8 mouse cellular contexts compared by ENCODE assay signal in the genomic region with DNA sequence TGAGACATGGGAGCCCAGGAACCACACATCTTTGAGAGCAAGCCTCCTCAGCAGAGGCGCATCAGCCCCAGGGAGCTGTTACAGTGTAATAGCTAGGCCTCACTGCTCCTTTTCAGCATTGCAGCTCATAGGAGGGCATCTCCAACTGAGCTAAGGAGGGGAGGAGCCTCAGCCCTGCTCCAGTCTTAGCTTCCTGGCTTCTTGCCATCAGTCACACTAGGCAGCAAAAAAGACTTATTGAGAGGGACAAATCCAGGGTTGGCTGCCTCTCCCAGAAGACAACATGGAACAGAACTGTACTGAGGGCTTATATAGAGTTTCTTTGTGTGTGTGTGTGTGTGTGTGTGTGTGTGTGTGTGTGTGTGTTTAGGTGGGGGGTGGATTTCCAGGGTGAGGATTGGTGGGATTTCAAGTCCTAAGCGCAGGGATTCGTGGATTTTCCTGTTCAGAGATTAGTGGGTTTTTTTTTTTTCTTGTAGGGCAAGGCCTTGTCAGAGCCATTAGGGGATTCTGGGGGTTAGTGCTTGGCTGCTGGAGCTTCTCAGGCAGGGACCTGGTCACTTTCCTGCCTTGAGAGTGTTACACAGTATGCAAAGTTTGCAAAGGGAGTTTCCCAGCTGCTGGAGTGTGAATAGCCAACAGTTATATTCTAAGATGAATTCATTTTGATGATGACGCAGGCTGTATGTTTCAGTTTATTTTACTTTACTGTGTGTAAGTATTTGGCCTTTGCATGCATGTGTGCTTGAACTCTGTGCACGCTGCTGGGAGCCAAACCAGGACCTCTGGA. TPM values are rescaled to one million over a fixed set of nuclear protein-coding genes. Genes with fewer than 3 reads are reported as not detected.
DNase-seq lines count a peak whose midpoint lies in the region; ATAC-seq and TF ChIP-seq lines count a peak whose summit lies in the region.

No protein-coding gene starts in this region.

- peaks cover 47% of the 10 kb centered on the region for H3K79me2 ChIP-seq in CH12.LX (replicated peaks; ENCODE audit: control insufficient read depth, extremely low read depth, insufficient read depth, poor library complexity, severe bottlenecking)

- H3K9me3 ChIP-seq in CH12.LX (replicated peaks; ENCODE audit: low read length), result peaks cover 8% of the 10 kb centered on the region
- H3K9me3 ChIP-seq in midbrain, embryonic 13.5 days, result peaks cover 15% of the 10 kb centered on the region

- peak overlapping the region; percentile 19 for H3K4me2 ChIP-seq in CH12.LX (ENCODE audit: insufficient read depth, low read depth, poor library complexity, severe bottlenecking)
- no peak overlapping the region for H3K4me2 ChIP-seq in midbrain, embryonic 13.5 days (replicated peaks)

- peaks cover 0 to 15% of the 10 kb centered on the region in 2 experiments for H3K36me3 ChIP-seq in CH12.LX (replicated peaks in 1 of 2; ENCODE audit: control insufficient read depth in 1 of 2, insufficient read depth in 1 of 2, low read length in 1 of 2)
- H3K36me3 ChIP-seq in midbrain, embryonic 13.5 days, result peaks cover 14% of the 10 kb centered on the region

- ATAC-seq in common myeloid progenitor, adult 5-6 weeks (replicated peaks; ENCODE audit: low read depth, poor library complexity, severe bottlenecking), result peak; percentile 39; the same call in 1 of the 2 replicates
- ATAC-seq in midbrain, embryonic 13.5 days, result peak; percentile 89

- in situ Hi-C loops in CH12.LX (cut with MboI; ENCODE audit: low pct_ligation_motif_present, low pct_unique_long_range_greater_than_20kb, low sequenced_read_pairs), result no loop called here

- H3K27me3 ChIP-seq in CH12.LX (replicated peaks), result no peaks in the 10 kb centered on the region
- no peaks in the 10 kb centered on the region for H3K27me3 ChIP-seq in midbrain, embryonic 13.5 days

- peaks cover 4 to 17% of the 10 kb centered on the region in 2 experiments for H3K4me1 ChIP-seq in CH12.LX (ENCODE audit: control insufficient read depth in 1 of 2, insufficient read depth in 2 of 2)
- peaks cover 8% of the 10 kb centered on the region; the same call in 1 of the 2 replicates for H3K4me1 ChIP-seq in midbrain, embryonic 13.5 days (replicated peaks)

- DNase-seq in gastrocnemius, adult 18-20 months (ENCODE audit: low spot score), result peak; percentile 21
- no peak for DNase-seq in gastrocnemius, postnatal 36 days
- DNase-seq in CH12.LX (ENCODE audit: extremely low read depth), result peak; percentile 82
- DNase-seq in heart, postnatal 10 days, result peak; percentile 61 to 62
- peak; percentile 22 to 35 for DNase-seq in layer of hippocampus, adult 2 months (ENCODE audit: low spot score in 2 of 2)
- peak; percentile 37 for DNase-seq in testis, postnatal 14 days (ENCODE audit: low spot score)

- dilution Hi-C loops in CH12.LX (cut with MboI; ENCODE audit: extremely low pct_ligation_motif_present, extremely low pct_unique_long_range_greater_than_20kb, low sequenced_read_pairs), result no loop called here

- peak overlapping the region; percentile 7; the same call in 1 of the 2 replicates for H3K9ac ChIP-seq in CH12.LX (ENCODE audit: insufficient read depth, low read depth)
- no peak overlapping the region for H3K9ac ChIP-seq in midbrain, embryonic 13.5 days (replicated peaks)

- TF ChIP-seq CTCF in CH12.LX (conservative IDR thresholded peaks at IDR 0.05 in 1 of 2, IDR thresholded peaks at IDR 0.05 in 1 of 2; ENCODE audit: low read depth in 2 of 2, low read length in 2 of 2), result no peak
- no peak for TF ChIP-seq CTCF in layer of hippocampus, adult 2 months (conservative IDR thresholded peaks at IDR 0.05)

- WGBS in midbrain, embryonic 13.5 days, result 81% methylated on average over 5 of the region's 5 CpGs

- TF ChIP-seq EP300 in CH12.LX (IDR thresholded peaks at IDR 0.05; ENCODE audit: low read length), result peak; percentile 69

- TF ChIP-seq RAD21 in CH12.LX (IDR thresholded peaks at IDR 0.05; ENCODE audit: low read depth, low read length), result no peak; the same call in 1 of the 2 replicates

- peak overlapping the region; percentile 86 for H3K27ac ChIP-seq in CH12.LX (ENCODE audit: insufficient read depth, low read depth)
- peak overlapping the region; percentile 64; the same call in 1 of the 2 replicates for H3K27ac ChIP-seq in layer of hippocampus, adult 2 months
- peak overlapping the region; percentile 51 for H3K27ac ChIP-seq in midbrain, embryonic 13.5 days

- no peak overlapping the region for H3K4me3 ChIP-seq in CH12.LX (replicated peaks in 1 of 3; ENCODE audit: low read depth in 2 of 3, low read length in 2 of 3, poor library complexity in 1 of 3)
- H3K4me3 ChIP-seq in layer of hippocampus, adult 2 months, result no peak overlapping the region
- no peak overlapping the region for H3K4me3 ChIP-seq in midbrain, embryonic 13.5 days (replicated peaks)

- 0 out of 2 replicates have a peak, but pooled peaks have one; percentile 22 for TF ChIP-seq POLR2A in CH12.LX (IDR thresholded peaks at IDR 0.05; ENCODE audit: low read depth, low read length)

- intact Hi-C loops in gastrocnemius, postnatal 36 days (cut with DNase I), result no loop called here
- intact Hi-C loops in heart, postnatal 10 days (cut with DNase I), result no loop called here

TF ChIP-seq in CH12.LX, 34 proteins besides CTCF, POLR2A, EP300 and RAD21:
- TF ChIP-seq MXI1 (IDR thresholded peaks at IDR 0.05; ENCODE audit: low read depth, low read length), result no peak
- peak; percentile 8; the same call in 1 of the 2 replicates for TF ChIP-seq MEF2A (IDR thresholded peaks at IDR 0.05; ENCODE audit: borderline replicate concordance, low read depth, low read length)
- no peak for TF ChIP-seq MAZ (IDR thresholded peaks at IDR 0.05; ENCODE audit: low read depth, low read length)
- TF ChIP-seq ETS1 (conservative IDR thresholded peaks at IDR 0.05; ENCODE audit: low read depth, low read length), result peak; percentile 30; the same call in 1 of the 2 replicates
- TF ChIP-seq HCFC1 (IDR thresholded peaks at IDR 0.05; ENCODE audit: low read depth, low read length), result no peak
- peak; percentile 87 for TF ChIP-seq ZNF384 (IDR thresholded peaks at IDR 0.05; ENCODE audit: low read depth, low read length)
- no peak for TF ChIP-seq POLR2AphosphoS2 (IDR thresholded peaks at IDR 0.05; ENCODE audit: low read depth, low read length)
- peak; percentile 32; the same call in 1 of the 2 replicates for TF ChIP-seq IRF4 (IDR thresholded peaks at IDR 0.05; ENCODE audit: low read depth, low read length)
- TF ChIP-seq MYC (IDR thresholded peaks at IDR 0.05; ENCODE audit: low read depth, low read length), result no peak
- TF ChIP-seq ZC3H11A (IDR thresholded peaks at IDR 0.05; ENCODE audit: low read depth, low read length), result no peak
- TF ChIP-seq TCF12 (IDR thresholded peaks at IDR 0.05; ENCODE audit: low read depth, low read length), result no peak
- no peak for TF ChIP-seq JUN (IDR thresholded peaks at IDR 0.05; ENCODE audit: insufficient read depth, low read depth, low read length)
- TF ChIP-seq USF1 (IDR thresholded peaks at IDR 0.05; ENCODE audit: low read depth, low read length), result no peak
- TF ChIP-seq UBTF (IDR thresholded peaks at IDR 0.05; ENCODE audit: low read depth, low read length), result no peak
- no peak for TF ChIP-seq KAT2A (IDR thresholded peaks at IDR 0.05; ENCODE audit: insufficient replicate concordance, low read length)

RNA-seq across cellular contexts. Expression of gene Trim24, which starts 25.2 kb away (rescaled TPM):
- total RNA-seq in gastrocnemius, adult 18-20 months (2021), result 10 to 100 TPM; 38.6 to 39.2 TPM
- total RNA-seq in gastrocnemius, postnatal 36 days (2021), result 10 to 100 TPM; 34.3 TPM
- total RNA-seq in CH12.LX (2012; rRNA removed), result 23.2 and 23.7 TPM in 2 replicates
- 35.7 and 40.2 TPM in 2 replicates for total RNA-seq in CH12.LX (2014; rRNA removed)
- 28.4 and 31.7 TPM in 2 replicates for polyA plus RNA-seq in CH12.LX (2012; ENCODE audit: insufficient read length, low read depth)
- 23.7 and 29.2 TPM in 2 replicates for total RNA-seq in common myeloid progenitor, adult 5-6 weeks (2017)
- 10 to 100 TPM; 49.9 to 61.7 TPM for total RNA-seq in heart, postnatal 10 days (2021)
- total RNA-seq in layer of hippocampus, adult 2 months (2021), result 10 to 100 TPM; 38.4 to 41.1 TPM
- 28.5 and 30.8 TPM in 2 replicates for polyA plus RNA-seq in midbrain, embryonic 13.5 days (2015; fragmentation: Nextera tagmentation; extraction: Ambion mirVana)

Comparison
In these comparisons a context has a peak if more than half of its experiments do, and no peak if none do; other contexts are left out.
1. DNase-seq: peak in gastrocnemius, adult 18-20 months (single experiment), CH12.LX (single experiment), heart, postnatal 10 days (2 of 2), layer of hippocampus, adult 2 months (2 of 2) and testis, postnatal 14 days (single experiment); none in gastrocnemius, postnatal 36 days (0 of 2).
2. Peak in every context shown above with its lines, with median percentiles within 50 percentile points of each other: H3K27ac ChIP-seq.